Mouse (Mus musculus) heart, adult 8-10 months (tissue): Measurements from ENCODE around the gene Kcnh3. TPM values are rescaled to one million over a fixed set of nuclear protein-coding genes. Genes with fewer than 3 reads are reported as not detected.

ENCODE experiments used
- DNase-seq: peaks from one replicate; pipeline ENCODE4 v3.0.0; 2022; ENCODE audit warnings: low spot score
- total RNA-seq, 4 experiments: library from RNA; stranded (reverse); gene quantifications; 2 replicates each; pipeline ENCODE4 v1.2.4; 2022

The Kcnh3 gene
- total RNA-seq, 4 experiments from 2014 or later: 0.17 to 0.69 (median 0.22) TPM; not detected in 1

DNA sequence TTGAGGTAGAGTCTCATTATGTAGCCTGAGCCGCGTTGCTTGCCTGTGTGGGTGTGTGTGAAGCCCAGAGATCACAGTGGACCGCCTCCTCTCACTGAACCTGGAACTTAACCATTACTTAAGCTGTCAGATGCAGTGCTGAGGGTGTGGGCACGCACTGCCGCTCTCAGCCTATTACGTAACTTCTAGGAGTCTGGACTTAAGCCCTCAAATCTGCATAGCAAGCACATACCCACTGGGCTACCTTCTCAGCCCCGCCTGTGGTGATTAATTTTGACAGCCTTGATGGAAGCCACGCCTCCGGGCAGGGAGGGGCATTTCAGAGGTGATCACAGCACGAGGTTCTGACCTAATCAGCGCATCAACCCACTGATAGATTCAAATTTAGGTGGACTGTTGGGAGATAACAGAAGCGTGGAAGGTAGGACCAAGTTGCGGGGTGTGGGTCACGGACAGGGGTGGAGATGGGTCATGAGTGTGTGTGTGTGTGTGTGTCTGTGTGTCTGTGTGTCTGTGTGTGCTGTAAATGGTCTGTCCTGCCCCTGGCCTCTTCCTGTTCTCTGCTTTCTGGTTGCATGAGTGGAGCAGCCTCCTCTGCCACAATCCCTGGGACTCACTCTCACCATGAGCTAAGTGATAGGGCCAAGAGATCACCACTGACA lies 60.0 kb downstream of the Kcnh3 start:
- DNase-seq: no peak

DNA sequence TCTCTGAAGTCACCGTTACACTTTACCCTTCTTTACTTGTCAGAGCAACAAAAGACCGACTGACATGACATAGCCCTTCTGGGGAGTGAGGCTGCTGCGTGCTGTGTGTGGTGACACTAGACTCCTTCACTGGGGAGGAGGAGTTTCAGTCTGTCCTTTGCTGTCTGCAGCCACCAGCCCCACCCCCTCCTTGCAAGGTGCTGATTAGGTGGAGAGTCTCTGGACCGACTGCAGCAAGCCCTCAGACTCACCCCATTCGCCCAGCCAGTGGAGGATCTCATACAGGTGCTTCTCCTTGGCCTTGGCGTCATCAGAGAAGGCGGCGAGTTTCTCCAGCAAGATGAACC lies 60.5 kb downstream of the Kcnh3 start:
- no peak for DNase-seq

DNA sequence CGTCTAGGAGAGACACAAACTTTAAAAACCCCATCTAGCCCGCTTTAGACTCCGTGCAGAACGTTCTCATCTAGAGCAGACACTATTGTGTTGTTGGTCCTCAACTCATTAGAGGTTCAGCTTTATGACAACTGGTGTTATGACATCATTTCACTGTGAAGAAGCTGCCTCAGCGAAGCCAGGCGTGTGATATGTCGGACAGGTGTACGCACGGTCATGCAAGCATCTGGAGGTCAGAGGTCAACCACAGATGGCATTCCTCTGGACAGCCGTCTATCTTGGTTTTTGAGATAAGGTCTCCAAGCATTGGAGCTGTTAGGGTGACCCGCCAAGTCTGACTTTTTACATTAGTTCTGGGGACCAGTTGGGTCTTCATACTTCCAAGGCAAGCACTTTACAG lies 65.9 kb downstream of the Kcnh3 start:
- no peak for DNase-seq

Other genes starting within 250 kb of the Kcnh3 start
- gene Tuba1c, start 195.0 kb upstream of the Kcnh3 start, total RNA-seq: 10 to 100 TPM; 32.2 to 40.4 (median 33.3) TPM
- gene Prph, start 169.7 kb upstream of the Kcnh3 start, total RNA-seq: 1 to 10 TPM in 1 of 4 experiments, under 1 TPM in 3; 0.16 to 1.4 (median 0.47) TPM
- gene Troap, start 150.3 kb upstream of the Kcnh3 start, total RNA-seq: under 1 TPM in 2 of 4 experiments, not detected in 2; 0.22 to 0.35 TPM
- not detected for gene C1ql4, start 137.0 kb upstream of the Kcnh3 start, total RNA-seq
- 1 to 10 TPM in 1 of 4 experiments, under 1 TPM in 3; 0.38 to 1.2 (median 0.91) TPM for gene Dnajc22, start 131.7 kb upstream of the Kcnh3 start, total RNA-seq
- gene Spats2, start 98.9 kb upstream of the Kcnh3 start, total RNA-seq: 1 to 10 TPM; 4.3 to 7.9 (median 7.2) TPM
- gene Mcrs1, start 27.1 kb downstream of the Kcnh3 start, total RNA-seq: 10 to 100 TPM; 39.9 to 47.1 (median 44.3) TPM
- gene Prpf40b, start 70.2 kb downstream of the Kcnh3 start, total RNA-seq: 10 to 100 TPM; 16.4 to 22.6 (median 20.3) TPM
- gene Fam186b, start 71.0 kb downstream of the Kcnh3 start, total RNA-seq: under 1 TPM in 1 of 4 experiments, not detected in 3; 0.56 TPM
- 10 to 100 TPM; 13.2 to 17.9 (median 15.8) TPM for gene Fmnl3, start 145.6 kb downstream of the Kcnh3 start, total RNA-seq
- 100 to 1,000 TPM; 230 to 269 (median 248) TPM for gene Tmbim6, start 168.0 kb downstream of the Kcnh3 start, total RNA-seq
- 1 to 10 TPM; 3.2 to 5.2 (median 4.4) TPM for gene Nckap5l, start 232.9 kb downstream of the Kcnh3 start, total RNA-seq
- gene Bcdin3d, start 249.9 kb downstream of the Kcnh3 start, total RNA-seq: 1 to 10 TPM; 3.0 to 3.4 (median 3.3) TPM